In genomic region chr12:33173720-33174141, GRCm38 (mm10) we compare ENCODE assay signal across 14 mouse cellular contexts. TPM values are rescaled to one million over a fixed set of nuclear protein-coding genes. Genes with fewer than 3 reads are reported as not detected.
DNase-seq lines count a peak whose midpoint lies in the region; ATAC-seq and TF ChIP-seq lines count a peak whose summit lies in the region.
"Had no signal": no experiment of that assay in that cellular context is flagged by ENCODE, and none has a peak within 500 bp of the region (broad histone marks: within the 10 kb centered on the region; RNA-seq: fewer than 3 reads in every experiment).

No protein-coding gene starts in this region.

- no peaks in the 10 kb centered on the region for H3K9me3 ChIP-seq in hindbrain, embryonic 13.5 days
- H3K9me3 ChIP-seq in hindbrain, embryonic 12.5 days (replicated peaks): no peaks in the 10 kb centered on the region
- H3K9me3 ChIP-seq in ES-Bruce4 (replicated peaks; ENCODE audit: control insufficient read depth, insufficient read depth, low read length, poor library complexity, severe bottlenecking): no peaks in the 10 kb centered on the region
- no peaks in the 10 kb centered on the region for H3K9me3 ChIP-seq in midbrain, embryonic 15.5 days
- H3K9me3 ChIP-seq in hindbrain, postnatal 0 days (ENCODE audit: low read length): no peaks in the 10 kb centered on the region
- H3K9me3 ChIP-seq: embryonic facial prominence, embryonic 12.5 days; limb, embryonic 13.5 days; megakaryocyte, embryonic 14.5 days had no signal

- no peaks in the 10 kb centered on the region; the same call in 1 of the 2 replicates for H3K36me3 ChIP-seq in hindbrain, embryonic 13.5 days
- H3K36me3 ChIP-seq in hindbrain, embryonic 12.5 days: no peaks in the 10 kb centered on the region
- H3K36me3 ChIP-seq in ES-Bruce4 (ENCODE audit: control insufficient read depth, insufficient read depth, low read length, poor library complexity, severe bottlenecking): no peaks in the 10 kb centered on the region
- H3K36me3 ChIP-seq in midbrain, embryonic 15.5 days (replicated peaks): no peaks in the 10 kb centered on the region
- H3K36me3 ChIP-seq in hindbrain, postnatal 0 days (ENCODE audit: insufficient read depth, low read length): no peaks in the 10 kb centered on the region
- H3K36me3 ChIP-seq: embryonic facial prominence, embryonic 12.5 days; limb, embryonic 13.5 days had no signal

- no peak overlapping the region for H3K4me2 ChIP-seq in hindbrain, embryonic 13.5 days
- no peak overlapping the region for H3K4me2 ChIP-seq in hindbrain, embryonic 12.5 days (replicated peaks)
- H3K4me2 ChIP-seq in midbrain, embryonic 15.5 days: no peak overlapping the region
- H3K4me2 ChIP-seq in hindbrain, postnatal 0 days (ENCODE audit: low read depth, low read length): no peak overlapping the region
- H3K4me2 ChIP-seq: embryonic facial prominence, embryonic 12.5 days; limb, embryonic 13.5 days had no signal

- H3K27me3 ChIP-seq in hindbrain, embryonic 13.5 days: no peaks in the 10 kb centered on the region
- no peaks in the 10 kb centered on the region for H3K27me3 ChIP-seq in hindbrain, embryonic 12.5 days
- H3K27me3 ChIP-seq in ES-Bruce4 (ENCODE audit: control insufficient read depth, insufficient read depth, low read length, poor library complexity, severe bottlenecking): no peaks in the 10 kb centered on the region
- no peaks in the 10 kb centered on the region for H3K27me3 ChIP-seq in midbrain, embryonic 15.5 days (replicated peaks)
- no peaks in the 10 kb centered on the region for H3K27me3 ChIP-seq in hindbrain, postnatal 0 days (ENCODE audit: insufficient read depth, low read length)
- H3K27me3 ChIP-seq: embryonic facial prominence, embryonic 12.5 days; limb, embryonic 13.5 days had no signal

- TF ChIP-seq CTCF in ES-Bruce4 (IDR thresholded peaks at IDR 0.05; ENCODE audit: low read depth, low read length): no peak
- no peak for TF ChIP-seq CTCF in lung, adult 2 months (IDR thresholded peaks at IDR 0.05; ENCODE audit: insufficient read depth, low read length)
- no peak for TF ChIP-seq CTCF in hindbrain, postnatal 0 days (IDR thresholded peaks at IDR 0.05; ENCODE audit: low read depth)

- peak; percentile 45 for DNase-seq in lung, adult 2 months
- DNase-seq in embryo, embryonic 9.5 days (ENCODE audit: extremely low spot score): no peak
- no peak for DNase-seq in hindbrain, postnatal 0 days (ENCODE audit: low spot score)
- DNase-seq: adrenal gland, adult 8-10 months; cerebellum, adult 11-12 months; thymus, adult 2 months had no signal

- no peak overlapping the region for H3K9ac ChIP-seq in hindbrain, embryonic 13.5 days
- no peak overlapping the region for H3K9ac ChIP-seq in hindbrain, embryonic 12.5 days
- H3K9ac ChIP-seq in ES-Bruce4 (ENCODE audit: low read depth, poor library complexity, severe bottlenecking): no peak overlapping the region
- no peak overlapping the region for H3K9ac ChIP-seq in midbrain, embryonic 15.5 days
- no peak overlapping the region for H3K9ac ChIP-seq in hindbrain, postnatal 0 days (replicated peaks; ENCODE audit: low read length)
- H3K9ac ChIP-seq: embryonic facial prominence, embryonic 12.5 days; limb, embryonic 13.5 days had no signal

- TF ChIP-seq EP300 in ES-Bruce4 (IDR thresholded peaks at IDR 0.05; ENCODE audit: insufficient read depth, low read depth, low read length): 0 out of 2 replicates have a peak, but pooled peaks have one; percentile 7

- 89% methylated on average over 8 of the region's 8 CpGs for WGBS in hindbrain, embryonic 13.5 days
- 84% methylated on average over 8 of the region's 8 CpGs for WGBS in hindbrain, embryonic 12.5 days
- WGBS in lung, adult 2 months: 76% methylated on average over 8 of the region's 8 CpGs
- WGBS in midbrain, embryonic 15.5 days: 92% methylated on average over 8 of the region's 8 CpGs
- WGBS in hindbrain, postnatal 0 days: 89% methylated on average over 8 of the region's 8 CpGs

- no peak for ATAC-seq in hindbrain, embryonic 13.5 days (ENCODE audit: low FRiP score)
- no peak for ATAC-seq in hindbrain, embryonic 12.5 days (ENCODE audit: low FRiP score)
- no peak for ATAC-seq in midbrain, embryonic 15.5 days (replicated peaks)
- no peak for ATAC-seq in hindbrain, postnatal 0 days
- ATAC-seq: midbrain, embryonic 16.5 days had no signal

- peaks cover 33% of the 10 kb centered on the region for H3K4me1 ChIP-seq in hindbrain, embryonic 13.5 days (replicated peaks)
- H3K4me1 ChIP-seq in hindbrain, embryonic 12.5 days: peaks cover 39% of the 10 kb centered on the region
- H3K4me1 ChIP-seq in ES-Bruce4 (ENCODE audit: control insufficient read depth, insufficient read depth, low read length): peaks cover 10% of the 10 kb centered on the region
- peaks cover 32% of the 10 kb centered on the region for H3K4me1 ChIP-seq in lung, adult 2 months (ENCODE audit: control insufficient read depth, insufficient read depth, low read length)
- H3K4me1 ChIP-seq in midbrain, embryonic 15.5 days: peaks cover 25% of the 10 kb centered on the region
- H3K4me1 ChIP-seq in hindbrain, postnatal 0 days (ENCODE audit: insufficient read depth, low read length): peaks cover 13% of the 10 kb centered on the region

- TF ChIP-seq POLR2A in ES-Bruce4 (IDR thresholded peaks at IDR 0.05; ENCODE audit: insufficient read depth, low read length): no peak
- no peak for TF ChIP-seq POLR2A in lung, adult 2 months (IDR thresholded peaks at IDR 0.05; ENCODE audit: borderline replicate concordance, extremely low read depth, low read depth, low read length)

- H3K27ac ChIP-seq in hindbrain, embryonic 13.5 days: 0 out of 2 replicates have a peak overlapping the region, but pooled peaks have one; percentile 48
- no peak overlapping the region for H3K27ac ChIP-seq in hindbrain, embryonic 12.5 days
- no peak overlapping the region for H3K27ac ChIP-seq in ES-Bruce4 (ENCODE audit: insufficient read depth, low read length)
- H3K27ac ChIP-seq in midbrain, embryonic 15.5 days: no peak overlapping the region
- H3K27ac ChIP-seq in hindbrain, postnatal 0 days: no peak overlapping the region
- H3K27ac ChIP-seq: embryonic facial prominence, embryonic 12.5 days; limb, embryonic 13.5 days had no signal

- H3K4me3 ChIP-seq in hindbrain, embryonic 13.5 days: no peak overlapping the region
- no peak overlapping the region for H3K4me3 ChIP-seq in hindbrain, embryonic 12.5 days
- H3K4me3 ChIP-seq in ES-Bruce4 (ENCODE audit: low read depth, low read length): no peak overlapping the region
- no peak overlapping the region for H3K4me3 ChIP-seq in lung, adult 2 months (replicated peaks; ENCODE audit: extremely low read depth, low read depth, low read length)
- no peak overlapping the region for H3K4me3 ChIP-seq in midbrain, embryonic 15.5 days
- no peak overlapping the region for H3K4me3 ChIP-seq in hindbrain, postnatal 0 days (ENCODE audit: low read length)
- H3K4me3 ChIP-seq: embryonic facial prominence, embryonic 12.5 days; limb, embryonic 13.5 days; megakaryocyte, embryonic 14.5 days had no signal

RNA-seq across cellular contexts. Expression of gene Atxn7l1, which starts 26.2 kb away (rescaled TPM):
- 19.9 and 22.4 TPM in 2 replicates for polyA plus RNA-seq in hindbrain, embryonic 13.5 days (2015; fragmentation: Nextera tagmentation; extraction: Ambion mirVana)
- 18.4 and 18.5 TPM in 2 replicates for polyA plus RNA-seq in hindbrain, embryonic 12.5 days (2016; fragmentation: Nextera tagmentation; extraction: Ambion mirVana)
- 16.1 and 17.5 TPM in 2 replicates for polyA plus RNA-seq in ES-Bruce4 (2011; ENCODE audit: insufficient read depth, insufficient read length, low read depth, missing spikeins)
- polyA plus RNA-seq in lung, adult 2 months (2012; rRNA removed): 43.5 and 47.8 TPM in 2 replicates
- 20.2 and 24.4 TPM in 2 replicates for polyA plus RNA-seq in midbrain, embryonic 15.5 days (2015; fragmentation: Nextera tagmentation; extraction: Ambion mirVana)
- total RNA-seq in hindbrain, postnatal 0 days (2014; rRNA removed): 19.2 and 24.9 TPM in 2 replicates
- 15.8 TPM in 2 replicates for polyA plus RNA-seq in hindbrain, postnatal 0 days (2015; fragmentation: Nextera tagmentation; extraction: Ambion mirVana)
